ENCODE assay signal across 8 mouse cellular contexts in genomic region chr9:32186489-32186888, GRCm38 (mm10).
DNase-seq lines count a peak whose midpoint lies in the region; ATAC-seq and TF ChIP-seq lines count a peak whose summit lies in the region.
"Had no signal": no experiment of that assay in that cellular context is flagged by ENCODE, and none has a peak within 500 bp of the region (broad histone marks: within the 10 kb centered on the region; RNA-seq: fewer than 3 reads in every experiment).

No protein-coding gene starts in this region.

- peaks cover 9% of the 10 kb centered on the region for H3K36me3 ChIP-seq in ES-E14 (ENCODE audit: control insufficient read depth, insufficient read depth, low read length, poor library complexity, severe bottlenecking)
- H3K36me3 ChIP-seq in lung, postnatal 0 days (ENCODE audit: insufficient read depth, low read length) = no peaks in the 10 kb centered on the region

- WGBS in bone marrow, adult 2 months = 94% methylated on average over 2 of the region's 2 CpGs
- WGBS in lung, postnatal 0 days = 96% methylated on average over 2 of the region's 2 CpGs

- TF ChIP-seq EP300 in lung, postnatal 0 days (IDR thresholded peaks at IDR 0.05) = no peak

- in situ Hi-C loops in ES-E14 (cut with MboI; ENCODE audit: low sequenced_read_pairs in 2 of 2, unreplicated experiment in 2 of 2) = no loop called here

- no peaks in the 10 kb centered on the region for H3K4me1 ChIP-seq in ES-E14 (ENCODE audit: control insufficient read depth in 2 of 2, insufficient read depth in 2 of 2, low read length in 2 of 2, poor library complexity in 1 of 2)
- no peaks in the 10 kb centered on the region; the same call in 1 of the 2 replicates for H3K4me1 ChIP-seq in bone marrow, adult 2 months (ENCODE audit: control insufficient read depth, insufficient read depth, low read length)
- no peaks in the 10 kb centered on the region for H3K4me1 ChIP-seq in lung, postnatal 0 days (ENCODE audit: insufficient read depth, low read depth, low read length)

- H3K9me3 ChIP-seq in ES-E14 (ENCODE audit: control insufficient read depth, insufficient read depth, low read depth, low read length) = no peaks in the 10 kb centered on the region
- no peaks in the 10 kb centered on the region for H3K9me3 ChIP-seq in lung, postnatal 0 days (ENCODE audit: low read length)

- no peak for TF ChIP-seq POLR2A in bone marrow, adult 2 months (IDR thresholded peaks at IDR 0.05; ENCODE audit: borderline replicate concordance, control insufficient read depth, low read depth, low read length)

- H3K27ac ChIP-seq in left cerebral cortex, adult 2 months = no peak overlapping the region
- H3K27ac ChIP-seq in ES-E14 (ENCODE audit: insufficient read depth, low read depth, low read length, poor library complexity, severe bottlenecking) = no peak overlapping the region
- no peak overlapping the region for H3K27ac ChIP-seq in bone marrow, adult 2 months (ENCODE audit: control insufficient read depth, insufficient read depth, low read depth, low read length, poor library complexity)
- H3K27ac ChIP-seq in lung, postnatal 0 days (ENCODE audit: low read length) = no peak overlapping the region

- no peak overlapping the region for H3K9ac ChIP-seq in ES-E14 (ENCODE audit: insufficient read depth, low read depth, low read length, poor library complexity, severe bottlenecking)
- no peak overlapping the region for H3K9ac ChIP-seq in lung, postnatal 0 days (replicated peaks; ENCODE audit: low read depth)

- no peak for DNase-seq in left cerebral cortex, adult 2 months (ENCODE audit: extremely low spot score in 1 of 2, low spot score in 2 of 2)
- no peak for DNase-seq in left cerebral cortex, adult 8-10 months (ENCODE audit: low spot score in 2 of 2)
- peak; percentile 46 for DNase-seq in ES-E14 (ENCODE audit: low read depth, low spot score)
- peak; percentile 21 for DNase-seq in lung, postnatal 0 days (ENCODE audit: low spot score)
- no peak for DNase-seq in right cerebral cortex, adult 2 months (ENCODE audit: low spot score in 2 of 2)
- no peak for DNase-seq in frontal cortex, postnatal 10 days (ENCODE audit: low spot score in 2 of 2)
- DNase-seq: cerebellum, postnatal 14 days had no signal

- intact Hi-C loops in left cerebral cortex, adult 2 months (cut with DNase I) = no loop called here

- H3K4me2 ChIP-seq in lung, postnatal 0 days (replicated peaks; ENCODE audit: low read depth, low read length) = no peak overlapping the region

- ATAC-seq in lung, postnatal 0 days = no peak

- peak; percentile 54 for TF ChIP-seq CTCF in left cerebral cortex, adult 2 months (IDR thresholded peaks at IDR 0.05)
- peak; percentile 46; the same call in 1 of the 2 replicates for TF ChIP-seq CTCF in bone marrow, adult 2 months (IDR thresholded peaks at IDR 0.05; ENCODE audit: control insufficient read depth, insufficient read depth, low read length)
- peak; percentile 63 for TF ChIP-seq CTCF in lung, postnatal 0 days (IDR thresholded peaks at IDR 0.05)

- H3K27me3 ChIP-seq in lung, postnatal 0 days (replicated peaks; ENCODE audit: insufficient read depth, low read length) = no peaks in the 10 kb centered on the region

- no peak overlapping the region for H3K4me3 ChIP-seq in left cerebral cortex, adult 2 months
- no peak overlapping the region for H3K4me3 ChIP-seq in ES-E14 (ENCODE audit: insufficient read depth in 1 of 2, low read depth in 1 of 2, low read length in 2 of 2, poor library complexity in 1 of 2, severe bottlenecking in 1 of 2)
- H3K4me3 ChIP-seq in bone marrow, adult 2 months (replicated peaks; ENCODE audit: control insufficient read depth, low read depth, low read length) = no peak overlapping the region
- no peak overlapping the region for H3K4me3 ChIP-seq in lung, postnatal 0 days (ENCODE audit: low read depth, low read length)

TF ChIP-seq in ES-E14, 5 proteins besides CTCF, POLR2A, EP300 and RAD21:
- no peak for TF ChIP-seq CHD2 (IDR thresholded peaks at IDR 0.05; ENCODE audit: low read depth, low read length)
- 0 out of 2 replicates have a peak, but pooled peaks have one; percentile 21 for TF ChIP-seq ZC3H11A (IDR thresholded peaks at IDR 0.05; ENCODE audit: borderline replicate concordance, low read depth, low read length)
- TF ChIP-seq HCFC1 (IDR thresholded peaks at IDR 0.05; ENCODE audit: borderline replicate concordance, insufficient read depth, low read length) = no peak
- TF ChIP-seq MAFK (IDR thresholded peaks at IDR 0.05; ENCODE audit: insufficient read depth, low read depth, low read length) = peak; percentile 98
- no peak for TF ChIP-seq ZNF384 (IDR thresholded peaks at IDR 0.05; ENCODE audit: low read depth, low read length)

Comparison
In these comparisons a context has a peak if more than half of its experiments do, and no peak if none do; other contexts are left out.
1. DNase-seq: peak in ES-E14 (single experiment) and lung, postnatal 0 days (single experiment); none in left cerebral cortex, adult 2 months (0 of 2), left cerebral cortex, adult 8-10 months (0 of 2), right cerebral cortex, adult 2 months (0 of 2) and frontal cortex, postnatal 10 days (0 of 2).
2. Peak in every context shown above with its lines, with median percentiles within 50 percentile points of each other: CTCF ChIP-seq.